Mouse (Mus musculus): ENCODE measurements at regions not wholly inside any gene's neighbourhood (a gene's known extent, or its start where the extent isn't known, plus 50 kb on each side); places are given as distances from the start of the nearest gene placed in this dataset.
A peak's percentile ranks its signal among the peaks of the same experiment; 100 is the strongest.

GRCm38 (mm10) chr13:51973461-51973860 lies 127.0 kb downstream of the Gadd45g start:
- 0 out of 2 replicates have a peak, but pooled peaks have one; percentile 33 for ATAC-seq (ENCODE audit: insufficient number of reproducible peaks, insufficient read depth, low FRiP score, low TSS enrichment, low read depth)
- H3K4me2 ChIP-seq, result peak overlapping the region; percentile 44
- WGBS, result 27% methylated on average over 10 of the region's 10 CpGs

DNA sequence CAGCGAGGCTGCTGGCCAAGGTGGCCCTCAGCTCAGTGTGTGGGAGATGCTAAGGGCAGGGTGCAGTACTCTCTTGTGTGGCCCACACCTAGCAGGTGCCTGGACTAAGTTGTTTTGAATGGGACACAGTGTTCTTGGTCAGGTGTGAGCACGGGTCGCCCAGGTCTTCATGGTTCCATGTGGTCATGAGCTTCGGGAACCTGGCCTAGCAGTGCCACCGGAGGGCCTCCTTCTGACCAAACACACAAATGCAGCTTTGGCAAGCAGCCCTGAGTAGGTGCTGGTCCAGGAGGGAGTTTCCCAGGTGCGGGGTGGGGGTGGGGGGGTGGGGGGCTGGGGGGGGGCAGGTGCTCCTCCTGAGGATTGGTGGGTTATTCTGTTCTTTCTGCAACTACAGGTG lies 127.6 kb downstream of the Gadd45g start:
- peak overlapping the region; percentile 84 for H3K27ac ChIP-seq
- ATAC-seq (ENCODE audit: insufficient number of reproducible peaks, insufficient read depth, low FRiP score, low TSS enrichment, low read depth), result no peak
- H3K9ac ChIP-seq (replicated peaks), result no peak overlapping the region
- no peaks in the 10 kb centered on the region for H3K27me3 ChIP-seq
- H3K36me3 ChIP-seq, result no peaks in the 10 kb centered on the region
- peaks cover 11% of the 10 kb centered on the region for H3K9me3 ChIP-seq
- 0 out of 2 replicates have a peak overlapping the region, but pooled peaks have one; percentile 44 for H3K4me2 ChIP-seq
- WGBS, result 85% methylated on average over 6 of the region's 6 CpGs
- H3K4me1 ChIP-seq (replicated peaks), result peaks cover 64% of the 10 kb centered on the region
- H3K4me3 ChIP-seq (replicated peaks), result no peak overlapping the region

More at GRCm38 (mm10) chr13:51973461-51973860, 127.0 kb downstream of the Gadd45g start:
- peaks cover 64% of the 10 kb centered on the region for H3K4me1 ChIP-seq (replicated peaks)
- H3K27ac ChIP-seq, result peak overlapping the region; percentile 92
- H3K4me3 ChIP-seq (replicated peaks), result no peak overlapping the region
- no peaks in the 10 kb centered on the region for H3K27me3 ChIP-seq
- peaks cover 11% of the 10 kb centered on the region for H3K9me3 ChIP-seq
- H3K9ac ChIP-seq (replicated peaks), result no peak overlapping the region
- no peaks in the 10 kb centered on the region for H3K36me3 ChIP-seq

DNA sequence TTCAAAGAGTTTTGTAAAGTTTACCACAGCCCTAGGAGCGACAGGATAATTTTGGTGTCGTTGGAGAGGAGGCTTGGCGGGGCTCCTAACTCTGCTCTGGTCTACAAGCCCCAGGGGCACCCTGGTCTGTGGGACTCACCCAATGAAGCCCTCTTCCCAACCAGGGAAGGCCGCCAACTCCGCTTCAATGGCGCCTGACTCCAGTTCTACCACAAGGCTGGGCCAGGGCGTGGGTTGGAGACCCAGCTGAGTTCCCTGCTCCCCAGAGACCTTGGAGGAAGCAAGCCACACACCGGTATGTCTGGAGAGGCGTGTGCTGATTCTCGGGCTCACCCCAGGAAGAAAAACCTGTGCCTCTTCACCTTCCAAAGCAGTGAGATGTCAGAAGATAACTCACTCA lies 128.9 kb downstream of the Gadd45g start:
- 0 out of 2 replicates have a peak overlapping the region, but pooled peaks have one; percentile 13 for H3K4me2 ChIP-seq

GRCm38 (mm10) chr13:51975801-51976601 lies 129.5 kb downstream of the Gadd45g start:
- ATAC-seq (ENCODE audit: insufficient number of reproducible peaks, insufficient read depth, low FRiP score, low TSS enrichment, low read depth), result peak; percentile 53
- peaks cover 11% of the 10 kb centered on the region for H3K9me3 ChIP-seq
- H3K4me3 ChIP-seq (replicated peaks), result no peak overlapping the region
- H3K27me3 ChIP-seq, result no peaks in the 10 kb centered on the region
- peak overlapping the region; percentile 3; the same call in 1 of the 2 replicates for H3K4me2 ChIP-seq
- no peak overlapping the region for H3K9ac ChIP-seq (replicated peaks)
- H3K4me1 ChIP-seq (replicated peaks), result peaks cover 65% of the 10 kb centered on the region
- WGBS, result 35% methylated on average over 7 of the region's 7 CpGs
- H3K36me3 ChIP-seq, result no peaks in the 10 kb centered on the region
- peak overlapping the region; percentile 84 for H3K27ac ChIP-seq

More for the DNA sequence above, 128.9 kb downstream of the Gadd45g start:
- H3K9me3 ChIP-seq, result peaks cover 11% of the 10 kb centered on the region
- no peak for ATAC-seq (ENCODE audit: insufficient number of reproducible peaks, insufficient read depth, low FRiP score, low TSS enrichment, low read depth)
- H3K27ac ChIP-seq, result peak overlapping the region; percentile 84
- 48% methylated on average over 10 of the region's 10 CpGs for WGBS
- peaks cover 59% of the 10 kb centered on the region for H3K4me1 ChIP-seq (replicated peaks)
- no peaks in the 10 kb centered on the region for H3K36me3 ChIP-seq
- H3K9ac ChIP-seq (replicated peaks), result no peak overlapping the region
- H3K27me3 ChIP-seq, result no peaks in the 10 kb centered on the region
- no peak overlapping the region for H3K4me3 ChIP-seq (replicated peaks)

DNA sequence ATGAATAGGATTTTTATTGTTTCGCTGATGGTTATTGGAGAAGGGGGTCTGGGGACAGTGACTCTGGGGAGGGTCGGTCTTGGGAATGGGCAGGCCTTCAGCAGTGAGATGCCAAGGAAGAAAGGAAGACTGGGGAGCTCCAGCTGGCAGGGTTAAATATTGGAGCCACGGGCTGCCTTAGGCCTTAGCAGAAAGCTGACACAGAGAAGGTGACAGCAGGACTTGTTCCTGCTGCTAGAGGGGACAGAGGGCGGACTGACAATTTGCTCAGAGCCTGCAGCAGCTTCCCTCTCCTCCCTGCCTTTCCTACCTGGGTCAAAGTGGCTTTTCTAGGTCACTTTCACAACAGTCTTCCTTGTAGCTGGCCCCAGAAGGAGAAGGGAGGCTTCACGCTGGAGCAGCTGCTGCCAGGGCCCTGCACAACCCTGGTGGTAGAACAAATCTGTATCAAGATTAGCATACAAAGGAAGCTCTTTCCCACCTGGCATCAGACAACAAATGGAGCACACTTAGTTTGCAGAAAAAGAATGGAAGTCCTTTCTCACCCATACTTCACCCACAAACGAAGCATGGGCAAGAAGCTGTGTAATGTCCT lies 130.2 kb downstream of the Gadd45g start:
- no peaks in the 10 kb centered on the region for H3K36me3 ChIP-seq
- WGBS, result 79% methylated on average over 6 of the region's 6 CpGs
- peak overlapping the region; percentile 84 for H3K27ac ChIP-seq
- H3K4me2 ChIP-seq, result no peak overlapping the region
- H3K27me3 ChIP-seq, result no peaks in the 10 kb centered on the region
- ATAC-seq (ENCODE audit: insufficient number of reproducible peaks, insufficient read depth, low FRiP score, low TSS enrichment, low read depth), result no peak
- peaks cover 11% of the 10 kb centered on the region for H3K9me3 ChIP-seq
- no peak overlapping the region for H3K4me3 ChIP-seq (replicated peaks)
- peaks cover 62% of the 10 kb centered on the region for H3K4me1 ChIP-seq (replicated peaks)
- H3K9ac ChIP-seq (replicated peaks), result no peak overlapping the region

DNA sequence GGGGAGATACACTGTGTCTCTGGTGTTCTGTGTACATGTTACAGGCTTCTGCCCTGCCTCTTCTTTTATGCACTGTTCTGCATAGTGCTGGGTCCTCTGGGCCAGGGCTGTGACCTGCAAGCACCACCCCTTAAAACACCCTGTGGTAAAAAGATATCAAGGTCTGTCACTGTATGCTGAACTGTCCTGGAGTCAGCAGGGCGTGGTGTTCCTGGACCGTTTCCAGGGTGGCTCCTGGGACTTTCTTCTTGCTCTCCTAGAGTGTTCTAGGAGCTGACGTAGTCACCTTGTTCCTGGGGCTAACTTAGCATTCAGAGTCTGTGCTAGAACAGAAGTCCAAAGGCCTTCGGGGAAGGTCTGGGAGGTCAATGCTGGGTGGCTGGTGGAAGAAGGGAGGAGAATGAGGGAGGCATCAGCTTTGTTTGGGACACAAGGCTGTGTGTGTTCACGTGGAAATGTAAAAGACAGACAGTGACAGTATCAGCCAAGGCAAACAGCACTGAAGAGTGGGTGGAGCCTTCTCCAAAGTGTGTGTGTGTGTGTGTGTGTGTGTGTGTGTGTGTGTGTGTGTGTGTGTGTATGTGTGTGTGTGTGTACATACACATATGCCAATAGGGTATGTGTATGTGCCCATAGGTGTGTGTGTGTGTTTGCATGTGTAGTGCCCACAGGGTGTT lies 133.0 kb downstream of the Gadd45g start:
- no peak for ATAC-seq (ENCODE audit: insufficient number of reproducible peaks, insufficient read depth, low FRiP score, low TSS enrichment, low read depth)
- no peak overlapping the region for H3K4me2 ChIP-seq
- no peak overlapping the region for H3K4me3 ChIP-seq (replicated peaks)
- no peak overlapping the region for H3K27ac ChIP-seq
- H3K9ac ChIP-seq (replicated peaks), result no peak overlapping the region
- 85% methylated on average over 5 of the region's 5 CpGs for WGBS
- H3K9me3 ChIP-seq, result peaks cover 11% of the 10 kb centered on the region
- no peaks in the 10 kb centered on the region for H3K27me3 ChIP-seq
- peaks cover 35% of the 10 kb centered on the region for H3K4me1 ChIP-seq (replicated peaks)
- no peaks in the 10 kb centered on the region for H3K36me3 ChIP-seq

GRCm38 (mm10) chr13:51980344-51980743 lies 133.9 kb downstream of the Gadd45g start:
- WGBS, result 33% methylated on average over 1 of the region's 1 CpGs
- H3K27ac ChIP-seq, result no peak overlapping the region
- no peak for ATAC-seq (ENCODE audit: insufficient number of reproducible peaks, insufficient read depth, low FRiP score, low TSS enrichment, low read depth)
- peaks cover 26% of the 10 kb centered on the region for H3K4me1 ChIP-seq (replicated peaks)
- H3K9me3 ChIP-seq, result peaks cover 11% of the 10 kb centered on the region
- H3K4me3 ChIP-seq (replicated peaks), result no peak overlapping the region
- no peak overlapping the region for H3K4me2 ChIP-seq
- H3K36me3 ChIP-seq, result no peaks in the 10 kb centered on the region
- no peak overlapping the region for H3K9ac ChIP-seq (replicated peaks)
- no peaks in the 10 kb centered on the region for H3K27me3 ChIP-seq

GRCm38 (mm10) chr13:51983002-51983401 lies 136.5 kb downstream of the Gadd45g start:
- H3K9me3 ChIP-seq, result 0 out of 2 replicates have a peak, but pooled peaks cover 2% of the 10 kb centered on the region
- no peaks in the 10 kb centered on the region for H3K27me3 ChIP-seq
- WGBS, result 81% methylated on average over 8 of the region's 8 CpGs
- H3K9ac ChIP-seq (replicated peaks), result no peak overlapping the region
- no peak for ATAC-seq (ENCODE audit: insufficient number of reproducible peaks, insufficient read depth, low FRiP score, low TSS enrichment, low read depth)
- H3K36me3 ChIP-seq, result no peaks in the 10 kb centered on the region
- H3K4me1 ChIP-seq (replicated peaks), result 0 out of 2 replicates have a peak, but pooled peaks cover 10% of the 10 kb centered on the region
- H3K4me2 ChIP-seq, result no peak overlapping the region
- H3K27ac ChIP-seq, result no peak overlapping the region
- H3K4me3 ChIP-seq (replicated peaks), result no peak overlapping the region

- 95% methylated on average over 5 of the region's 5 CpGs for WGBS
These were observed 137.1 kb downstream of the Gadd45g start for GRCm38 (mm10) chr13:51983575-51983974.

GRCm38 (mm10) chr13:51991339-51991738 lies 144.9 kb downstream of the Gadd45g start:
- no peak for ATAC-seq (ENCODE audit: insufficient number of reproducible peaks, insufficient read depth, low FRiP score, low TSS enrichment, low read depth)
- WGBS, result 86% methylated on average over 4 of the region's 4 CpGs

More at GRCm38 (mm10) chr13:51983575-51983974, 137.1 kb downstream of the Gadd45g start:
- Histone ChIP-seq H3K4me3 (replicated peaks) (no peak overlapping the region), H3K36me3 (no peaks in the 10 kb centered on the region), H3K4me2 (no peak overlapping the region), H3K4me1 (replicated peaks) (0 out of 2 replicates have a peak, but pooled peaks cover 10% of the 10 kb centered on the region), H3K9me3 (no peaks in the 10 kb centered on the region), H3K27ac (no peak overlapping the region), H3K27me3 (no peaks in the 10 kb centered on the region), H3K9ac (replicated peaks) (no peak overlapping the region)
- ATAC-seq (ENCODE audit: insufficient number of reproducible peaks, insufficient read depth, low FRiP score, low TSS enrichment, low read depth), result no peak

DNA sequence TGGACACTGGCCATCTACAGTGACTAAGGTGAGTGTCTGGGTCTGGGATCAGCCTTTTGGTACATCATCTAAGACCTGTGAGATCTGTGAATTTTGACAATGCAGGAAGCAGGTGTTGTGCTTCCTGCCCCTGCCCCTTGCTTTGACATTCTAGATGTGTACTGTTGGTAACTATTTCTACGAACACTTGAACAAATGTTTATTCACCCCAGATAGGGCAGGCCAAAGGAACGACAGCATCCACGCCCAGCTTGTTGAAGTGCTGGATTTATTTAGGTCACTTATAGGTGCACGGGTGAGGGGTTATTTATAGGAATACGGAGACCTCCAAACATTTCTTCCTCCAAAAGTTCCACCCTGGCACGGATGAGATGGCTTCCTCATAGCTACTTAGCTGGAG lies 146.4 kb downstream of the Gadd45g start:
- 78% methylated on average over 6 of the region's 6 CpGs for WGBS

More at GRCm38 (mm10) chr13:51991339-51991738, 144.9 kb downstream of the Gadd45g start:
- no peaks in the 10 kb centered on the region for H3K4me1 ChIP-seq (replicated peaks)
- H3K9me3 ChIP-seq, result no peaks in the 10 kb centered on the region
- no peak overlapping the region for H3K4me2 ChIP-seq
- no peaks in the 10 kb centered on the region for H3K27me3 ChIP-seq
- H3K36me3 ChIP-seq, result no peaks in the 10 kb centered on the region
- H3K4me3 ChIP-seq (replicated peaks), result no peak overlapping the region
- no peak overlapping the region for H3K27ac ChIP-seq
- no peak overlapping the region for H3K9ac ChIP-seq (replicated peaks)

More for the DNA sequence above, 146.4 kb downstream of the Gadd45g start:
- no peak overlapping the region for H3K4me3 ChIP-seq (replicated peaks)
- no peak for ATAC-seq (ENCODE audit: insufficient number of reproducible peaks, insufficient read depth, low FRiP score, low TSS enrichment, low read depth)
- no peaks in the 10 kb centered on the region for H3K27me3 ChIP-seq
- no peak overlapping the region for H3K9ac ChIP-seq (replicated peaks)
- no peak overlapping the region for H3K4me2 ChIP-seq
- no peak overlapping the region for H3K27ac ChIP-seq
- H3K9me3 ChIP-seq, result no peaks in the 10 kb centered on the region
- H3K4me1 ChIP-seq (replicated peaks), result no peaks in the 10 kb centered on the region
- no peaks in the 10 kb centered on the region for H3K36me3 ChIP-seq

Measured in limb, embryonic 12.5 days (tissue).